9 mouse cellular contexts compared by ENCODE assay signal in genomic region chr5:105986401-105986800, GRCm38 (mm10).
DNase-seq lines count a peak whose midpoint lies in the region; ATAC-seq and TF ChIP-seq lines count a peak whose summit lies in the region.
"Had no signal": no experiment of that assay in that cellular context is flagged by ENCODE, and none has a peak within 500 bp of the region (broad histone marks: within the 10 kb centered on the region; RNA-seq: fewer than 3 reads in every experiment).

No protein-coding gene starts in this region.

- no peaks in the 10 kb centered on the region for H3K9me3 ChIP-seq in embryonic facial prominence, embryonic 11.5 days (replicated peaks; ENCODE audit: control insufficient read depth, low read length)
- no peaks in the 10 kb centered on the region for H3K9me3 ChIP-seq in limb, embryonic 14.5 days (ENCODE audit: control insufficient read depth, low read length)
- H3K9me3 ChIP-seq: heart, embryonic 15.5 days had no signal

- intact Hi-C loops in heart, adult 2 months (cut with DNase I): loop anchor here (10.0 kb wide), 1 partner anchor 808 kb away; no protein-coding TSS in a partner anchor

- TF ChIP-seq POLR2A in heart, adult 2 months (IDR thresholded peaks at IDR 0.05; ENCODE audit: insufficient read depth, low read depth, low read length): no peak
- TF ChIP-seq POLR2A in limb, embryonic 14.5 days (IDR thresholded peaks at IDR 0.05; ENCODE audit: borderline replicate concordance, extremely low read depth, insufficient read depth, insufficient read length): no peak

- H3K4me1 ChIP-seq in heart, adult 2 months (ENCODE audit: control insufficient read depth, insufficient read depth, low read length): no peaks in the 10 kb centered on the region
- no peaks in the 10 kb centered on the region for H3K4me1 ChIP-seq in embryonic facial prominence, embryonic 11.5 days (ENCODE audit: control insufficient read depth, insufficient read depth, low read length)
- no peaks in the 10 kb centered on the region for H3K4me1 ChIP-seq in limb, embryonic 14.5 days (ENCODE audit: control insufficient read depth, insufficient read depth, low read length)
- H3K4me1 ChIP-seq: heart, embryonic 15.5 days had no signal

- no peak overlapping the region for H3K27ac ChIP-seq in heart, adult 2 months
- no peak overlapping the region for H3K27ac ChIP-seq in embryonic facial prominence, embryonic 11.5 days (replicated peaks; ENCODE audit: low read depth, low read length)
- H3K27ac ChIP-seq in limb, embryonic 14.5 days (replicated peaks; ENCODE audit: low read depth, low read length): no peak overlapping the region
- H3K27ac ChIP-seq: heart, embryonic 15.5 days had no signal

- 34% methylated on average over 7 of the region's 7 CpGs for WGBS in heart, adult 2 months
- WGBS in embryonic facial prominence, embryonic 11.5 days: 37% methylated on average over 7 of the region's 7 CpGs
- 36% methylated on average over 7 of the region's 7 CpGs for WGBS in limb, embryonic 14.5 days

- H3K9ac ChIP-seq in heart, adult 2 months (ENCODE audit: low read depth, low read length): no peak overlapping the region
- H3K9ac ChIP-seq in embryonic facial prominence, embryonic 11.5 days (replicated peaks; ENCODE audit: low read length): no peak overlapping the region
- H3K9ac ChIP-seq in limb, embryonic 14.5 days (ENCODE audit: low read depth, low read length, severe bottlenecking): no peak overlapping the region
- H3K9ac ChIP-seq: heart, embryonic 15.5 days had no signal

- no peak for TF ChIP-seq EP300 in heart, adult 2 months (IDR thresholded peaks at IDR 0.05; ENCODE audit: insufficient read depth, low read depth, low read length)

- no peaks in the 10 kb centered on the region for H3K36me3 ChIP-seq in heart, adult 2 months (ENCODE audit: control insufficient read depth, insufficient read depth, low read length)
- no peaks in the 10 kb centered on the region for H3K36me3 ChIP-seq in embryonic facial prominence, embryonic 11.5 days (replicated peaks; ENCODE audit: control insufficient read depth, insufficient read depth, low read depth, low read length)
- no peaks in the 10 kb centered on the region for H3K36me3 ChIP-seq in limb, embryonic 14.5 days (ENCODE audit: control insufficient read depth, insufficient read depth, low read length)
- H3K36me3 ChIP-seq: heart, embryonic 15.5 days had no signal

- H3K4me3 ChIP-seq in heart, adult 2 months: no peak overlapping the region
- H3K4me3 ChIP-seq in embryonic facial prominence, embryonic 11.5 days (ENCODE audit: low read depth, low read length): no peak overlapping the region
- H3K4me3 ChIP-seq in limb, embryonic 14.5 days (replicated peaks; ENCODE audit: low read length): no peak overlapping the region
- H3K4me3 ChIP-seq: heart, embryonic 15.5 days had no signal

- no peak overlapping the region for H3K4me2 ChIP-seq in embryonic facial prominence, embryonic 11.5 days (ENCODE audit: low read depth, low read length)
- no peak overlapping the region for H3K4me2 ChIP-seq in limb, embryonic 14.5 days (replicated peaks; ENCODE audit: low read depth, low read length, severe bottlenecking)
- H3K4me2 ChIP-seq: heart, embryonic 15.5 days had no signal

- ATAC-seq in embryonic facial prominence, embryonic 11.5 days (replicated peaks; ENCODE audit: insufficient number of reproducible peaks, low FRiP score, low TSS enrichment, low read depth): no peak
- ATAC-seq in limb, embryonic 14.5 days (ENCODE audit: low FRiP score, low read depth): no peak
- ATAC-seq in megakaryocyte-erythroid progenitor cell, adult 5-6 weeks (replicated peaks; ENCODE audit: low FRiP score, low TSS enrichment, poor library complexity, severe bottlenecking): no peak

- H3K79me2 ChIP-seq in heart, adult 2 months (replicated peaks; ENCODE audit: control insufficient read depth, insufficient read depth, low read length): no peaks in the 10 kb centered on the region

- no peak for DNase-seq in heart, adult 2 months
- DNase-seq in heart, adult 11 months: no peak
- DNase-seq in 3T3-L1 (ENCODE audit: low read depth, low spot score) (peak; percentile 73), adipocyte (ENCODE audit: low spot score) (peak; percentile 60)
- peak; percentile 87 for DNase-seq in embryonic facial prominence, embryonic 11.5 days (ENCODE audit: low spot score)
- peak; percentile 83 for DNase-seq in limb, embryonic 14.5 days (ENCODE audit: low spot score)
- no peak for DNase-seq in natural killer cell, adult 2 months (ENCODE audit: low spot score in 2 of 2)

- no peaks in the 10 kb centered on the region; the same call in 1 of the 2 replicates for H3K27me3 ChIP-seq in heart, adult 2 months (ENCODE audit: control insufficient read depth, insufficient read depth, low read length)
- no peaks in the 10 kb centered on the region for H3K27me3 ChIP-seq in embryonic facial prominence, embryonic 11.5 days (ENCODE audit: control insufficient read depth, insufficient read depth, low read length)
- no peaks in the 10 kb centered on the region for H3K27me3 ChIP-seq in limb, embryonic 14.5 days (ENCODE audit: control insufficient read depth, insufficient read depth, low read length)
- H3K27me3 ChIP-seq: heart, embryonic 15.5 days had no signal

- TF ChIP-seq CTCF in heart, adult 2 months (IDR thresholded peaks at IDR 0.05): peak; percentile 75

Comparison
In these comparisons a context has a peak if more than half of its experiments do, and no peak if none do; other contexts are left out.
1. DNase-seq: peak in 3T3-L1 (single experiment), adipocyte (single experiment), embryonic facial prominence, embryonic 11.5 days (single experiment) and limb, embryonic 14.5 days (single experiment); none in heart, adult 2 months (0 of 2), heart, adult 11 months (single experiment) and natural killer cell, adult 2 months (0 of 2).